Mouse (Mus musculus): ENCODE results near the gene Sln. TPM values are rescaled to one million over a fixed set of nuclear protein-coding genes. Genes with fewer than 3 reads are reported as not detected.

Sln gene
- polyA plus RNA-seq, 1 experiment from 2014 or later = 4.8 TPM

GRCm38 (mm10) chr9:53852158-53852557 is 2.2 kb downstream of the Sln start:
- 87% methylated on average over 4 of the region's 4 CpGs for WGBS
- no peak overlapping the region for H3K9ac ChIP-seq
- no peaks in the 10 kb centered on the region for H3K4me1 ChIP-seq
- H3K9me3 ChIP-seq = no peaks in the 10 kb centered on the region
- ATAC-seq (ENCODE audit: low FRiP score, low read depth) = no peak
- no peaks in the 10 kb centered on the region for H3K36me3 ChIP-seq
- H3K27ac ChIP-seq = no peak overlapping the region
- H3K4me3 ChIP-seq = no peak overlapping the region
- no peaks in the 10 kb centered on the region for H3K27me3 ChIP-seq (replicated peaks)
- H3K4me2 ChIP-seq (replicated peaks) = no peak overlapping the region

GRCm38 (mm10) chr9:53853672-53854071 is 3.7 kb downstream of the Sln start:
- H3K36me3 ChIP-seq = no peaks in the 10 kb centered on the region
- 73% methylated on average over 1 of the region's 1 CpGs for WGBS
- H3K27me3 ChIP-seq (replicated peaks) = no peaks in the 10 kb centered on the region
- H3K9ac ChIP-seq = no peak overlapping the region
- no peaks in the 10 kb centered on the region for H3K9me3 ChIP-seq
- no peak for ATAC-seq (ENCODE audit: low FRiP score, low read depth)
- no peak overlapping the region for H3K4me3 ChIP-seq
- H3K27ac ChIP-seq = no peak overlapping the region
- no peak overlapping the region for H3K4me2 ChIP-seq (replicated peaks)
- H3K4me1 ChIP-seq = no peaks in the 10 kb centered on the region

GRCm38 (mm10) chr9:53854525-53854924 is 4.6 kb downstream of the Sln start:
- no peak for ATAC-seq (ENCODE audit: low FRiP score, low read depth)
- H3K4me1 ChIP-seq = no peaks in the 10 kb centered on the region

GRCm38 (mm10) chr9:53857864-53858263 is 7.9 kb downstream of the Sln start:
- H3K27ac ChIP-seq = no peak overlapping the region
- H3K9ac ChIP-seq = no peak overlapping the region
- ATAC-seq (ENCODE audit: low FRiP score, low read depth) = no peak
- WGBS = 79% methylated on average over 5 of the region's 5 CpGs
- H3K27me3 ChIP-seq (replicated peaks) = no peaks in the 10 kb centered on the region
- H3K4me1 ChIP-seq = no peaks in the 10 kb centered on the region
- H3K9me3 ChIP-seq = no peaks in the 10 kb centered on the region
- no peak overlapping the region for H3K4me3 ChIP-seq
- H3K4me2 ChIP-seq (replicated peaks) = no peak overlapping the region
- H3K36me3 ChIP-seq = no peaks in the 10 kb centered on the region

More at GRCm38 (mm10) chr9:53854525-53854924, 4.6 kb downstream of the Sln start:
- 89% methylated on average over 1 of the region's 1 CpGs for WGBS
- H3K27ac ChIP-seq = no peak overlapping the region
- H3K36me3 ChIP-seq = no peaks in the 10 kb centered on the region
- H3K4me3 ChIP-seq = no peak overlapping the region
- H3K27me3 ChIP-seq (replicated peaks) = no peaks in the 10 kb centered on the region
- H3K9me3 ChIP-seq = no peaks in the 10 kb centered on the region
- no peak overlapping the region for H3K4me2 ChIP-seq (replicated peaks)
- H3K9ac ChIP-seq = no peak overlapping the region

- Histone ChIP-seq H3K9me3 (no peaks in the 10 kb centered on the region), H3K27me3 (replicated peaks) (no peaks in the 10 kb centered on the region), H3K4me2 (replicated peaks) (no peak overlapping the region), H3K27ac (no peak overlapping the region), H3K4me3 (no peak overlapping the region), H3K36me3 (no peaks in the 10 kb centered on the region), H3K4me1 (no peaks in the 10 kb centered on the region), H3K9ac (no peak overlapping the region)
- no peak for ATAC-seq (ENCODE audit: low FRiP score, low read depth)
- WGBS = 93% methylated on average over 8 of the region's 8 CpGs
Observed at GRCm38 (mm10) chr9:53873239-53873638, 23.3 kb downstream of the Sln start.

GRCm38 (mm10) chr9:53877423-53877822 is 27.5 kb downstream of the Sln start:
- Histone ChIP-seq H3K27me3 (replicated peaks) (no peaks in the 10 kb centered on the region), H3K9ac (no peak overlapping the region), H3K4me2 (replicated peaks) (no peak overlapping the region), H3K36me3 (no peaks in the 10 kb centered on the region), H3K4me1 (no peaks in the 10 kb centered on the region), H3K27ac (no peak overlapping the region), H3K9me3 (no peaks in the 10 kb centered on the region), H3K4me3 (no peak overlapping the region)
- no peak for ATAC-seq (ENCODE audit: low FRiP score, low read depth)
- WGBS = 35% methylated on average over 2 of the region's 2 CpGs

GRCm38 (mm10) chr9:53883588-53884280 is 33.8 kb downstream of the Sln start:
- Histone ChIP-seq H3K9ac (no peak overlapping the region), H3K4me1 (no peaks in the 10 kb centered on the region), H3K4me2 (replicated peaks) (no peak overlapping the region), H3K36me3 (no peaks in the 10 kb centered on the region), H3K4me3 (no peak overlapping the region), H3K9me3 (no peaks in the 10 kb centered on the region), H3K27me3 (replicated peaks) (no peaks in the 10 kb centered on the region), H3K27ac (no peak overlapping the region)
- ATAC-seq (ENCODE audit: low FRiP score, low read depth) = 0 out of 2 replicates have a peak, but pooled peaks have one; percentile 37
- WGBS = 91% methylated on average over 23 of the region's 23 CpGs

GRCm38 (mm10) chr9:53890075-53890474 is 40.1 kb downstream of the Sln start:
- Histone ChIP-seq H3K9me3 (peaks cover 4% of the 10 kb centered on the region; the same call in 1 of the 2 replicates), H3K4me2 (replicated peaks) (no peak overlapping the region), H3K36me3 (no peaks in the 10 kb centered on the region), H3K27me3 (replicated peaks) (no peaks in the 10 kb centered on the region), H3K9ac (no peak overlapping the region), H3K4me1 (no peaks in the 10 kb centered on the region), H3K4me3 (no peak overlapping the region), H3K27ac (no peak overlapping the region)
- WGBS = 4% methylated on average over 1 of the region's 1 CpGs
- no peak for ATAC-seq (ENCODE audit: low FRiP score, low read depth)

GRCm38 (mm10) chr9:53895827-53896226 is 45.9 kb downstream of the Sln start:
- peaks cover 4% of the 10 kb centered on the region; the same call in 1 of the 2 replicates for H3K9me3 ChIP-seq
- ATAC-seq (ENCODE audit: low FRiP score, low read depth) = no peak
- no peak overlapping the region for H3K4me3 ChIP-seq
- H3K36me3 ChIP-seq = no peaks in the 10 kb centered on the region
- H3K4me2 ChIP-seq (replicated peaks) = no peak overlapping the region
- no peak overlapping the region for H3K9ac ChIP-seq
- H3K27ac ChIP-seq = no peak overlapping the region
- no peaks in the 10 kb centered on the region for H3K4me1 ChIP-seq
- WGBS = 66% methylated on average over 7 of the region's 7 CpGs
- no peaks in the 10 kb centered on the region for H3K27me3 ChIP-seq (replicated peaks)

- H3K27ac ChIP-seq = no peak overlapping the region
- H3K9me3 ChIP-seq = no peaks in the 10 kb centered on the region
- no peaks in the 10 kb centered on the region for H3K36me3 ChIP-seq
- no peaks in the 10 kb centered on the region for H3K27me3 ChIP-seq (replicated peaks)
- no peak overlapping the region for H3K9ac ChIP-seq
- H3K4me2 ChIP-seq (replicated peaks) = no peak overlapping the region
- WGBS = 91% methylated on average over 6 of the region's 6 CpGs
- ATAC-seq (ENCODE audit: low FRiP score, low read depth) = no peak
- H3K4me3 ChIP-seq = no peak overlapping the region
- no peaks in the 10 kb centered on the region for H3K4me1 ChIP-seq
Observed at GRCm38 (mm10) chr9:53899836-53900235, 49.9 kb downstream of the Sln start.

GRCm38 (mm10) chr9:53903215-53903842 is 53.4 kb downstream of the Sln start:
- Histone ChIP-seq H3K27me3 (replicated peaks) (no peaks in the 10 kb centered on the region), H3K4me2 (replicated peaks) (no peak overlapping the region), H3K36me3 (no peaks in the 10 kb centered on the region), H3K4me1 (no peaks in the 10 kb centered on the region), H3K4me3 (no peak overlapping the region), H3K9ac (no peak overlapping the region), H3K27ac (no peak overlapping the region), H3K9me3 (no peaks in the 10 kb centered on the region)
- WGBS = 82% methylated on average over 7 of the region's 7 CpGs
- no peak for ATAC-seq (ENCODE audit: low FRiP score, low read depth)

Data from neural tube, embryonic 12.5 days (tissue).